Mouse (Mus musculus) macrophage (primary cell): ENCODE results near the gene Tmem183a. TPM values are rescaled to one million over a fixed set of nuclear protein-coding genes. Genes with fewer than 3 reads are reported as not detected.

Source experiments
- H3K27ac ChIP-seq: fragments of 350-480 bp; formaldehyde crosslinking; 2 replicates; pipeline ENCODE4 v1.9.0; 2021
- H3K36me3 ChIP-seq: fragments of 350-480 bp; formaldehyde crosslinking; 2 replicates; pipeline ENCODE4 v1.9.0; 2021; ENCODE audit errors: inconsistent target
- H3K4me3 ChIP-seq: fragments of 350-480 bp; formaldehyde crosslinking; 2 replicates; pipeline ENCODE4 v1.9.0; 2021; ENCODE audit errors: inconsistent target
- H3K79me2 ChIP-seq: fragments of 350-480 bp; formaldehyde crosslinking; 2 replicates; pipeline ENCODE4 v1.9.0; 2021; ENCODE audit errors: inconsistent target
- WGBS: methylation state at CpG from one replicate; pipeline ENCODE4 v1.1.7; 2026; ENCODE audit warnings: inconsistent platforms; ENCODE audit not compliant: missing documents; 5-methylcytosine and 5-hydroxymethylcytosine counted together
- polyA plus RNA-seq: library from polyadenylated mRNA; stranded (reverse); fragments of 250-400 nt; gene quantifications from 3 replicates; pipeline ENCODE4 v1.2.4, GENCODE M21; 2018; ENCODE audit warnings: inconsistent platforms

Tmem183a gene
- polyA plus RNA-seq, 1 experiment from 2014 or later: 35.6 TPM

- Histone ChIP-seq H3K4me3 (no peak overlapping the region), H3K79me2 (no peaks in the 10 kb centered on the region), H3K27ac (no peak overlapping the region), H3K36me3 (no peaks in the 10 kb centered on the region)
- WGBS: 95% methylated on average over 14 of the region's 14 CpGs
Observed at GRCm38 (mm10) chr1:134320691-134321301, 41.0 kb downstream of the Tmem183a start.

GRCm38 (mm10) chr1:134318261-134318660 is 43.5 kb downstream of the Tmem183a start:
- Histone ChIP-seq H3K79me2 (no peaks in the 10 kb centered on the region), H3K36me3 (no peaks in the 10 kb centered on the region), H3K27ac (no peak overlapping the region), H3K4me3 (no peak overlapping the region)
- WGBS: 93% methylated on average over 5 of the region's 5 CpGs

GRCm38 (mm10) chr1:134316361-134316760 is 45.4 kb downstream of the Tmem183a start:
- no peak overlapping the region for H3K27ac ChIP-seq
- no peak overlapping the region for H3K4me3 ChIP-seq
- 96% methylated on average over 9 of the region's 9 CpGs for WGBS
- no peaks in the 10 kb centered on the region for H3K36me3 ChIP-seq
- no peaks in the 10 kb centered on the region for H3K79me2 ChIP-seq

- Histone ChIP-seq H3K36me3 (no peaks in the 10 kb centered on the region), H3K27ac (no peak overlapping the region), H3K79me2 (no peaks in the 10 kb centered on the region), H3K4me3 (no peak overlapping the region)
- WGBS: 37% methylated on average over 5 of the region's 5 CpGs
Observed at GRCm38 (mm10) chr1:134315181-134315580, 46.6 kb downstream of the Tmem183a start.

- no peak overlapping the region for H3K27ac ChIP-seq
- WGBS: 94% methylated on average over 7 of the region's 7 CpGs
- H3K79me2 ChIP-seq: no peaks in the 10 kb centered on the region
- no peaks in the 10 kb centered on the region for H3K36me3 ChIP-seq
- no peak overlapping the region for H3K4me3 ChIP-seq
Observed at GRCm38 (mm10) chr1:134311760-134312159, 50.0 kb downstream of the Tmem183a start.

GRCm38 (mm10) chr1:134310729-134311128 is 51.0 kb downstream of the Tmem183a start:
- Histone ChIP-seq H3K4me3 (no peak overlapping the region), H3K36me3 (no peaks in the 10 kb centered on the region), H3K79me2 (no peaks in the 10 kb centered on the region), H3K27ac (no peak overlapping the region)
- 94% methylated on average over 3 of the region's 3 CpGs for WGBS

GRCm38 (mm10) chr1:134310291-134310690 is 51.5 kb downstream of the Tmem183a start:
- Histone ChIP-seq H3K4me3 (no peak overlapping the region), H3K27ac (no peak overlapping the region), H3K79me2 (no peaks in the 10 kb centered on the region), H3K36me3 (no peaks in the 10 kb centered on the region)
- 85% methylated on average over 2 of the region's 2 CpGs for WGBS

- no peak overlapping the region for H3K27ac ChIP-seq
- 90% methylated on average over 9 of the region's 10 CpGs for WGBS
- no peak overlapping the region for H3K4me3 ChIP-seq
- peaks cover 10% of the 10 kb centered on the region; the same call in 1 of the 2 replicates for H3K79me2 ChIP-seq
- no peaks in the 10 kb centered on the region for H3K36me3 ChIP-seq
Observed at GRCm38 (mm10) chr1:134307409-134307808, 54.4 kb downstream of the Tmem183a start.

- Histone ChIP-seq H3K4me3 (no peak overlapping the region), H3K79me2 (peaks cover 10% of the 10 kb centered on the region; the same call in 1 of the 2 replicates), H3K27ac (peak overlapping the region; percentile 95), H3K36me3 (no peaks in the 10 kb centered on the region)
- WGBS: 70% methylated on average over 9 of the region's 9 CpGs
Observed at GRCm38 (mm10) chr1:134304940-134305339, 56.8 kb downstream of the Tmem183a start.

- WGBS: 0% methylated on average over 8 of the region's 8 CpGs
- peak overlapping the region; percentile 9; the same call in 1 of the 2 replicates for H3K4me3 ChIP-seq
- peak overlapping the region; percentile 95 for H3K27ac ChIP-seq
- H3K36me3 ChIP-seq: peaks cover 9% of the 10 kb centered on the region; the same call in 1 of the 2 replicates
- peaks cover 10% of the 10 kb centered on the region; the same call in 1 of the 2 replicates for H3K79me2 ChIP-seq
Observed at GRCm38 (mm10) chr1:134302568-134303238, 59.1 kb downstream of the Tmem183a start.

- Histone ChIP-seq H3K36me3 (peaks cover 11% of the 10 kb centered on the region; the same call in 1 of the 2 replicates), H3K4me3 (no peak overlapping the region), H3K27ac (no peak overlapping the region), H3K79me2 (peaks cover 5% of the 10 kb centered on the region; the same call in 1 of the 2 replicates)
- 38% methylated on average over 49 of the region's 59 CpGs for WGBS
Observed at GRCm38 (mm10) chr1:134298636-134299411, 63.0 kb downstream of the Tmem183a start.

- H3K4me3 ChIP-seq: no peak overlapping the region
- no peaks in the 10 kb centered on the region for H3K79me2 ChIP-seq
- WGBS: 96% methylated on average over 8 of the region's 8 CpGs
- peaks cover 11% of the 10 kb centered on the region; the same call in 1 of the 2 replicates for H3K36me3 ChIP-seq
- no peak overlapping the region for H3K27ac ChIP-seq
Observed at GRCm38 (mm10) chr1:134297265-134297664, 64.5 kb downstream of the Tmem183a start.
